Comparison of ENCODE assay signal across 1 mouse cellular context in the genomic region with DNA sequence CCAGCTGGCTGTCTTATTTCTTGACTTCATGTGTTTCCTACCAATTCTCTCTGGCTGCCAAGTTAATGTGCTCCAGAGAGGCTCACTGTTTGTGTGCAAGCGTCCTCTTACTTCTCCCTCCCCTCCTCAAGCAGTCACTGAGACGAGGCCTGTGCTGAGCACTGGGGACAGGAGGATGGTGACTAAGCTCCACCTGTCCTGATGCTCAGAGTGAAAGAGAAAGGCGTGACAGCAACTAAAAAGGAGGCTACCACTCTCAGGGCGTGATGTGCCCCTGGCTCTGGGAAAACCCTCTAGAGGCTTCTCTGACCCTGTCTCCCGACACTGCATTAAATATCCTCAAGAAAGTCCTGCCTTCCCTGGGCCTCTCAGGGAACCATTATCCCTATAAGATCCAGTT.
TF ChIP-seq lines count a peak whose summit lies in the region.

No protein-coding gene starts in this region.

TF ChIP-seq in CH12.LX, 34 proteins besides CTCF, POLR2A, EP300 and RAD21 (continued from another document):
- TF ChIP-seq ZKSCAN1 (IDR thresholded peaks at IDR 0.05; ENCODE audit: borderline replicate concordance, low read depth, low read length) (no peak), MAX (IDR thresholded peaks at IDR 0.05; ENCODE audit: low read length) (peak; percentile 85), SIN3A (IDR thresholded peaks at IDR 0.05; ENCODE audit: low read length) (no peak; the same call in 1 of the 2 replicates), UBTF (IDR thresholded peaks at IDR 0.05; ENCODE audit: low read depth, low read length) (no peak), CHD2 (IDR thresholded peaks at IDR 0.05; ENCODE audit: low read length) (no peak), BHLHE40 (IDR thresholded peaks at IDR 0.05; ENCODE audit: low read depth, low read length) (peak; percentile 92), IRF4 (IDR thresholded peaks at IDR 0.05; ENCODE audit: low read depth, low read length) (peak; percentile 82), PAX5 (IDR thresholded peaks at IDR 0.05; ENCODE audit: low read length) (no peak), MXI1 (IDR thresholded peaks at IDR 0.05; ENCODE audit: low read depth, low read length) (peak; percentile 79; the same call in 1 of the 2 replicates)
TF ChIP-seq in CH12.LX: peak in this region for 12.
